Mouse (Mus musculus) natural killer cell, adult 2 months (primary cell): ENCODE measurements around the gene C1qtnf7.

Experiments used
- DNase-seq, 2 experiments: peaks; one replicate each; pipeline ENCODE4 v3.0.0; 2022; ENCODE audit warnings: low spot score in 2 of 2

C1qtnf7 gene

GRCm38 (mm10) chr5:43515401-43515976, at the start of gene C1qtnf7:
Gene C1qtnf7, plus strand, starts transcription at chr5:43515538.
- no peak for DNase-seq

GRCm38 (mm10) chr5:43466762-43467161, 48.6 kb upstream of the C1qtnf7 start:
- DNase-seq, result no peak

- DNase-seq, result no peak
Measured at GRCm38 (mm10) chr5:43467214-43467613, 48.1 kb upstream of the C1qtnf7 start.

- DNase-seq, result no peak
Measured at GRCm38 (mm10) chr5:43468937-43469336, 46.4 kb upstream of the C1qtnf7 start.

- DNase-seq, result no peak
Measured at GRCm38 (mm10) chr5:43477953-43478352, 37.4 kb upstream of the C1qtnf7 start.

GRCm38 (mm10) chr5:43480046-43480445, 35.3 kb upstream of the C1qtnf7 start:
- DNase-seq, result no peak

GRCm38 (mm10) chr5:43480786-43481185, 34.6 kb upstream of the C1qtnf7 start:
- DNase-seq, result no peak

GRCm38 (mm10) chr5:43481824-43482223, 33.5 kb upstream of the C1qtnf7 start:
- no peak for DNase-seq

- no peak for DNase-seq
Measured at GRCm38 (mm10) chr5:43501887-43502286, 13.5 kb upstream of the C1qtnf7 start.

GRCm38 (mm10) chr5:43504243-43504786, 11.0 kb upstream of the C1qtnf7 start:
- DNase-seq, result no peak

- DNase-seq, result no peak
Measured at GRCm38 (mm10) chr5:43508470-43508869, 6.9 kb upstream of the C1qtnf7 start.

- no peak for DNase-seq
Measured at GRCm38 (mm10) chr5:43508892-43509291, 6.4 kb upstream of the C1qtnf7 start.

- no peak for DNase-seq
Measured at GRCm38 (mm10) chr5:43511126-43511525, 4.2 kb upstream of the C1qtnf7 start.

- no peak for DNase-seq
Measured at GRCm38 (mm10) chr5:43516491-43516890, 1.2 kb downstream of the C1qtnf7 start.

- DNase-seq, result no peak
Measured at GRCm38 (mm10) chr5:43517313-43517712, 2.0 kb downstream of the C1qtnf7 start.

GRCm38 (mm10) chr5:43519905-43520304, 4.6 kb downstream of the C1qtnf7 start:
- DNase-seq, result no peak

GRCm38 (mm10) chr5:43521369-43521768, 6.0 kb downstream of the C1qtnf7 start:
- DNase-seq, result no peak

GRCm38 (mm10) chr5:43522866-43523265, 7.5 kb downstream of the C1qtnf7 start:
- no peak for DNase-seq

- no peak for DNase-seq
Measured at GRCm38 (mm10) chr5:43526874-43527584, 11.7 kb downstream of the C1qtnf7 start.

- no peak for DNase-seq
Measured at GRCm38 (mm10) chr5:43530186-43530585, 14.8 kb downstream of the C1qtnf7 start.

GRCm38 (mm10) chr5:43530886-43531285, 15.5 kb downstream of the C1qtnf7 start:
- DNase-seq, result no peak

GRCm38 (mm10) chr5:43538322-43539167, 23.2 kb downstream of the C1qtnf7 start:
- DNase-seq, result no peak
